Mouse (Mus musculus) G1E-ER4 (cell line): ENCODE results near the gene Bicral. TPM values are rescaled to one million over a fixed set of nuclear protein-coding genes. Genes with fewer than 3 reads are reported as not detected.

Source experiments
- GATA1 ChIP-seq: IDR thresholded peaks from one replicate; pipeline ENCODE4 v1.8.0; 2012; ENCODE audit warnings: low read length, inconsistent platforms
- polyA plus RNA-seq: library from polyadenylated mRNA; stranded (reverse); fragments of >175 nt; gene quantifications from 2 replicates; pipeline ENCODE4 v1.2.3, GENCODE M21; 2012

Gene Bicral
- 8.4 and 9.8 TPM in 2 replicates for polyA plus RNA-seq

GRCm38 (mm10) chr17:46857903-46858748, at the start of gene Bicral:
Gene Bicral (minus strand): TSS chr17:46858482.
- TF ChIP-seq GATA1, result no peak

DNA sequence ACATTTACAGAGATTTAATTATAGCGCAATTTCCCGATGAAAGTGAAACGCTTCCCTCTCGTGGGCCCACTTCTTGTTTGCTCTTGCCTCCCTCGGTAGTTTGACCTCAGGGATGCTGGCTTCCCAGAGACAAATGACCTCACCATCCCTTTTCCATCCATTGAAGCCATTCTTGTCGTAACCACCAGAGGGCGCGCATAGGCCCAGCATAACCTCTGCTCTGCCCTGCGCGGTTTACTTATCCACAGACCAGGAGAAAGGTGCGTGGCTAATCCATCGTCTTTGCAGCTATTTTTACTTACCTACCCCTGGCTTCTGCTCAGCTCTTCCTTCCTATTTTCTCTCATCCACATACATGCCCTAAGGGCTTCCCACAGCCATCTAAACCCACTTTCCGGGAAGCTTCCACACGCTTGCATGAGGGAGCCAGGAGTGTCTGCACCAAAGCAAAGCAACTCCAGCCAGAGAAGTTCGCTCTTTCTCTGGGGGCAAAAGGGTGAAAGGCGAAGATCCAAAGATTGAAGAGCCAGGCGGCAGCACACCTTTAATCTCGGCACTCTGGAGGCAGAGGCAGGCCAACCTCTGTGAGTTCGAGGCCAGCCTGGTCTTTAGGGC, 45.7 kb upstream of the Bicral start:
- TF ChIP-seq GATA1, result no peak

- no peak for TF ChIP-seq GATA1
Measured at GRCm38 (mm10) chr17:46900941-46901340, 42.7 kb upstream of the Bicral start.

DNA sequence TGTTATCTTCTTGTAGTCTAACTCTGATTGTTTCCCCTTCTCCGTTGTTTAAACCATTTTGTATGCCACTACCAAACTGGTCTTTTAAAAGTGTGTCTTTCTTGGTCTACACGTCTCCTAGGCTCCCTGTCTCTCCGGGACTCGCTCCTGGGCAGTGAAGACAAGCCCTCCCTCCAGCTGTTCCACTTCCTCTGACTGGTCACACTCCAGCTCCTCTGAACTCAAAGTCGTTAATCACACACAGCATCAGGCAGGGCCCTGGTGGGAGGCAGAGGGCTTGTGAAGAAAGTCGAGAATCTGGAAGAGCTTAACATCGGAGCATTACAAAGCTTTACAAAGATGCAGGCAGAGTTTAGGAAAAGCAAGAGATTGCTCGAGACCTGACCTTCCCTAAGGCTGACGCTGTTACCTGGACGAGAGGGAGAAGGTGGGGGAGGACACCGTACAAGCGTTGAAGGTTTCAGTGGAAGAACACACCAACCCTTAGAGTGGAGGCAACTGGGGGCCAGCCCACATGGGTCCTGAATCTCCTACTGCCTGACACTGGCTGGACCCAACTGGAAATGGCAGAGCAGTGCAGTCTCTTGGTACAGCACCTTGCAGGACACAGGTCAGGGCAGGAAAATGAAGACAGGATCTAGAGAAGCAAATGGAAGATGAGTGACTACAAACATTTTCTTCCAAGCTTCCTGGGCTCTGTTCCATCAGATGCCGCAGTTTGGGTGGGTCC, 39.1 kb upstream of the Bicral start:
- TF ChIP-seq GATA1, result no peak

GRCm38 (mm10) chr17:46895426-46895825, 37.1 kb upstream of the Bicral start:
- no peak for TF ChIP-seq GATA1

DNA sequence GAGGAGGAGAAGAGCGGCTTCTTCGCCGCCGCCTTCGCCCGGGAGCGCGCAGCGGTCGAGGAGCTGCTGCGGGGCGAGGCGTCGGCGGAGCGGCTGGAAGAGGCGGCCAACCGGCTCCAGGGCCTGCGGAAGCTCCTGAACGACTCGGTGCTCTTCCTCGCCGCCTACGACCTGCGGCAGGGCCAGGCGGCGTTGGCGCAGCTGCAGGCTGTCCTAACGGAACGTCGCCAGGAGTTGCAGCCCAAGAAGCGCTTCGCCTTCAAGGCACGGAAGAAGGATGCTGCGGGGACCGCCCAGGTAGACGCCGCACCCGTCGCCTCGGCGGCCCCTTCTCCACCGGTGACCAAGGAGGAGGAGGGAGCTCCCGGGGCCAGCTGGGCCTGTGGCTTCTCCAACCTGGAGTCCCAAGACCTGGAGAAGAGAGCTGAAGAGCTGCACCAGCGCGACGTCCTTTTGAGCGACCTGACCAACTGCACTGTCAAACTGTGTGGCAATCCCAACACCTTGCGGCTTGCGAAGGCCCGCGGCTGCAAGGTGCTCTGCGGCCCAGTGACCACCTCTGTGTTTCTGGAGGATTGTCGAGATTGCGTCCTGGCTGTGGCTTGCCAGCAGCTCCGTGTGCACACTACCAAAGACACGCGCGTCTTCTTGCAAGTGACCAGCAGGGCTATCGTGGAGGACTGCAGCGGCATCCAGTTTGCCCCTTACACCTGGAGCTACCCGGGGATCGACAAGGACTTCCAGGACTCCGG, 32.7 kb upstream of the Bicral start:
- TF ChIP-seq GATA1, result no peak

DNA sequence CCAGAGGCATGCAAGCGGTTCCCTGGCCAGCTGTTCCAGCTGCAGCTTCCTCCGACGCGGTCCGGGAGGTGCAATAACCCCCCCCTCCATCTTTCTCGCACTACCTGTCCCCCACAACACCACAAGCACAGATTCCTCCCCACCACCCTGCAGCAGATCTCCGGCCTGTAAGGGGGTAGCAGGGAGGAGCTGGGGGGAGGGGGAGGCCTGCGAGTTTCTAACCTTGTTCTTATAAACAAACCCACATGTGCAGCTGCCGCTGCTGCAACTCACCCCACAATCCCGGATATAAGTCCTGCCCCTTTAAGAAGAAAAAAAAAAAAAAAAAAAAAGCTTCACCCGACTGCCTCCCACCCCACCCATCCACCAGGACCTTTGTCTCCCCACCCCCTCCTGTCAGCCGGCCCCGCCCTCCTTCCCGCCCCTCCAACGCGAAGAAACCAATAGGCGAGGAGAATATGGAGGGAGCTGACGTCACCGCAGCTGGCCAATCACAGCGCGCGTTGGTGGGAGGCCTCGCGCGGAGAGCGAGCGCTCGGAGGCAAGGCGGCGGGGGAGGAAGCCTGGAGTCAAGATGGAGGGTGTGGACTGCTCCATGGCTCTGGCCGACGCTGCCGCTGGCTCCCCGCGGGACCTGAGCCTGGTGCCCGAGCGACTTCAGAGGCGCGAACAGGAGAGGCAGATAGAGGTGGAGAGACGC, 32.0 kb upstream of the Bicral start, which contains the start of gene Tbcc:
Gene Tbcc, plus strand, starts transcription at position 569 of the 700 bp plus-strand sequence.
- TF ChIP-seq GATA1, result no peak

GRCm38 (mm10) chr17:46889450-46890084, 31.3 kb upstream of the Bicral start:
- no peak for TF ChIP-seq GATA1

DNA sequence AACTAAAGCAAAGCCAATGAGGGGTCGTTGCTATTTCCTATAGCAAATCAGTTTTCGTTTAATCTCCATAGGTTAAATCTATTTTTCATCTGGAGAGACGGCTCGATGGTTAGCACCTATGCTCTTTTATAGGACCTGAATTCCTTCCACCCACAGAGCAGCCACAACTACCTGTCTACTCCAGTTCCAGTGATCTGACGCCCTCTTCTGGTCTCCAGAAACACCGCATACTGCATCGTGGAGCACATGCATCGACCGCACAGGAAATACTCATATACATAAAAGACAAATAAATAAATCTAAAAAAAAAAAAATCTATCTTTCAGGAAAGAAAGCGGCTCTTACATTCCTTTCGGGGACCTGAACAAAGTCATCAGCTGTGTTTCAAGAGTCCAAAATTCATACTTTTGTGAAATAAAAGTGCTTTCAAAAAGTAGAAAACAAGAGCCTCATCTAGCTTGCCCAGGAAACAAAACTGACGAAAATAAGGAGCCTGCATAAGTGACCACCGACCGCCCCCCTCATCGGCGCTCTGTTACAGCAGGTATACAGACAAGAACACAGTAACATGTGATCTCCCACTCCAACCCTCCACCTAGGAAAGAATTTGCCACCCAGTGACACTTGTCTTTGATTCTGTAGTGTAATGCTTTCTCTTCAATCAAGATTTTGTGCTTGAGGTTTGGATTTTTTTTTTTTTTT, 30.4 kb upstream of the Bicral start:
- no peak for TF ChIP-seq GATA1

- peak; percentile 89 for TF ChIP-seq GATA1
Measured at GRCm38 (mm10) chr17:46885910-46886643, 27.8 kb upstream of the Bicral start.

DNA sequence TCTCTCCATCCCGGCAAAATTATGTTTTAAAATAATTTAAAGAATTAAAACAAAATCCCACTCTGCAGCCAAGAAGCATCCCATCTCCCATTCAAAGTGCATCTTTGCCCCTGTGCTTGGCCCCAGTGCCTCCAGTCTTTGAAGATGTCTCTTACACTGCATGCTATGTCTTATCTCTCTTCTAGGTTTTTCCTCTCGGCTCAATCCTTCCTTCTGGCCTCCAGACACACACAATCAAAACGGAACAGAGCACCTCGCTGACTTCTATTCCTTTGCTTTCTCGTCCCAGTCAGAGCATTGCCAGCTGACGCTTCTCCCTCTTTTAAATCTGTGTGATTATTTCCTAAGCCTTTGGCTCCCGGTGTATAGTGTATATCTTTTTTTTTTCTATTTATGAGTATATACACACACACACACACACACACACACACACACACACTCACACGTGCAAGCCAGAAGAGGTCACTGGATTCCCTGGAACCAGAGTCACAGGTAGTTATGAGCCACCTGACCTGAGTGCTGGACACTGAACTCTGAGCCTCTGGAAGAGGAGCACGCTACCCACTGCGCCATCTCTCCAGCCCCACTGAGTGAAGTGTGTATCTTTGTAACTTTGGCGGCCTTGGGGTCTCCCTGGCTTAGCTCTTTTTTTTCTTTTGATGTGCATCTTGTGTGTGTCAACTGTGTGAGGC, 27.1 kb upstream of the Bicral start:
- no peak for TF ChIP-seq GATA1

DNA sequence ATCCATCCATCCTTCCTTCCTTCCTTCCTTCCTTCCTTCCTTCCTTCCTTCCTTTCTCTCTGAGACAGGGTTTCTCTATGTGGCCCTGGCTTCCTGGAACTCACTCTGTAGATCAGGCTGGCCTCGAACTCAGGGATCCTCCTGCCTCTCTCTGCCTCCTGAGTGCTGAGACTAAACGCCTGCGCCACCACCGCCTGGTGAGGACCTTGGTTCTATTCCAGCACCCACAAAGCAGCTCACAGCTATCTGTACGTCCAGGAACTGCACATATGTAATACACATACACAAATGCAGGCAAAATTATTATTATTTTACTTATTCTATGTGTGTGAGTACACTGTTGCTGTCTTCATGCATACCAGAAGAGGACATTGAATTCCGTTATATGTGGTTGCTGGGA, 26.5 kb upstream of the Bicral start:
- TF ChIP-seq GATA1, result no peak
